Comparison of ENCODE assay signal across 8 mouse cellular contexts in genomic region chr10:80245600-80245999, GRCm38 (mm10). TPM values are rescaled to one million over a fixed set of nuclear protein-coding genes. Genes with fewer than 3 reads are reported as not detected.
DNase-seq lines count a peak whose midpoint lies in the region; ATAC-seq and TF ChIP-seq lines count a peak whose summit lies in the region.

No protein-coding gene starts in this region.

- peak; percentile 78 for DNase-seq in MEL-GATA-1-ER (ENCODE audit: extremely low read depth, low read depth)
- peak; percentile 94 for DNase-seq in forebrain, embryonic 14.5 days (ENCODE audit: low spot score)
- DNase-seq in heart, postnatal 4 days: peak; percentile 89
- peak; percentile 80 to 89 for DNase-seq in layer of hippocampus, adult 2 months (ENCODE audit: low spot score in 2 of 2)
- DNase-seq in lung, postnatal 14 days: peak; percentile 90
- DNase-seq in retina, embryonic 14.5 days (ENCODE audit: low spot score): peak; percentile 96
- peak; percentile 73 for DNase-seq in urinary bladder, postnatal 25 days (ENCODE audit: low spot score)

- no peak overlapping the region for H3K9ac ChIP-seq in forebrain, embryonic 14.5 days (ENCODE audit: low read length)

- H3K4me2 ChIP-seq in forebrain, embryonic 14.5 days (ENCODE audit: low read length): no peak overlapping the region

- no peak overlapping the region for H3K27ac ChIP-seq in forebrain, embryonic 14.5 days (ENCODE audit: low read depth, low read length)
- H3K27ac ChIP-seq in layer of hippocampus, adult 2 months: no peak overlapping the region

- H3K36me3 ChIP-seq in forebrain, embryonic 14.5 days (ENCODE audit: control insufficient read depth, insufficient read depth, low read length): peaks cover 40% of the 10 kb centered on the region

- WGBS in forebrain, embryonic 14.5 days: 5% methylated on average over 4 of the region's 4 CpGs

- no peaks in the 10 kb centered on the region for H3K27me3 ChIP-seq in forebrain, embryonic 14.5 days (replicated peaks; ENCODE audit: control insufficient read depth, insufficient read depth, low read length)

- peaks cover 6% of the 10 kb centered on the region for H3K4me1 ChIP-seq in forebrain, embryonic 14.5 days (ENCODE audit: control insufficient read depth, insufficient read depth, low read length)

- peak; percentile 29; the same call in 1 of the 2 replicates for ATAC-seq in cerebellum, adult (ENCODE audit: insufficient number of reproducible peaks, low FRiP score, low TSS enrichment)
- 0 out of 2 replicates have a peak, but pooled peaks have one; percentile 13 for ATAC-seq in forebrain, embryonic 14.5 days

- TF ChIP-seq CTCF in layer of hippocampus, adult 2 months (conservative IDR thresholded peaks at IDR 0.05): peak; percentile 96

- no peak overlapping the region for H3K4me3 ChIP-seq in forebrain, embryonic 14.5 days (ENCODE audit: low read depth, low read length)
- H3K4me3 ChIP-seq in layer of hippocampus, adult 2 months: no peak overlapping the region

- H3K9me3 ChIP-seq in forebrain, embryonic 14.5 days (replicated peaks; ENCODE audit: control insufficient read depth, low read length): no peaks in the 10 kb centered on the region

RNA-seq across cellular contexts. Expression of gene Ndufs7, which starts 3.3 kb away (rescaled TPM):
- polyA plus RNA-seq in forebrain, embryonic 14.5 days (2014; fragmentation: Nextera tagmentation; extraction: Ambion mirVana): 269 and 351 TPM in 2 replicates
- 100 to 1,000 TPM; 480 to 520 TPM for total RNA-seq in heart, postnatal 4 days (2021)
- total RNA-seq in layer of hippocampus, adult 2 months (2021): 100 to 1,000 TPM; 201 to 210 TPM

RNA-seq across cellular contexts. Expression of gene Gamt, which starts 15.2 kb away (rescaled TPM):
- polyA plus RNA-seq in forebrain, embryonic 14.5 days (2014; fragmentation: Nextera tagmentation; extraction: Ambion mirVana): 18.7 and 21.0 TPM in 2 replicates
- total RNA-seq in heart, postnatal 4 days (2021): 10 to 100 TPM; 18.5 to 23.4 TPM
- total RNA-seq in layer of hippocampus, adult 2 months (2021): 10 to 100 TPM; 29.8 to 33.1 TPM

RNA-seq across cellular contexts. Expression of gene Dazap1, which starts 15.7 kb away (rescaled TPM):
- 44.5 and 46.0 TPM in 2 replicates for polyA plus RNA-seq in forebrain, embryonic 14.5 days (2014; fragmentation: Nextera tagmentation; extraction: Ambion mirVana)
- 100 to 1,000 TPM; 131 to 140 TPM for total RNA-seq in heart, postnatal 4 days (2021)
- total RNA-seq in layer of hippocampus, adult 2 months (2021): 10 to 100 TPM; 91.2 to 95.4 TPM

RNA-seq across cellular contexts. Expression of gene Mum1, which starts 19.4 kb away (rescaled TPM):
- polyA plus RNA-seq in forebrain, embryonic 14.5 days (2014; fragmentation: Nextera tagmentation; extraction: Ambion mirVana): 39.6 and 42.4 TPM in 2 replicates
- total RNA-seq in heart, postnatal 4 days (2021): 10 to 100 TPM; 22.8 to 26.7 TPM
- 10 to 100 TPM; 41.4 to 49.6 TPM for total RNA-seq in layer of hippocampus, adult 2 months (2021)

RNA-seq across cellular contexts. Expression of gene Rps15, which starts 46.7 kb away (rescaled TPM):
- 694 and 922 TPM in 2 replicates for polyA plus RNA-seq in forebrain, embryonic 14.5 days (2014; fragmentation: Nextera tagmentation; extraction: Ambion mirVana)
- total RNA-seq in heart, postnatal 4 days (2021): 1,000 to 10,000 TPM in 1 of 2 experiments, 100 to 1,000 TPM in 1; 949 to 1,003 TPM
- 100 to 1,000 TPM; 926 to 932 TPM for total RNA-seq in layer of hippocampus, adult 2 months (2021)
